Mouse (Mus musculus): ENCODE measurements around the gene Lrguk.

Gene Lrguk

GRCm38 (mm10) chr6:34171748-34172457 lies 142.7 kb downstream of the Lrguk start:
- no peak for TF ChIP-seq GATA4 (IDR thresholded peaks at IDR 0.05; ENCODE audit: insufficient replicate concordance, low read length)

GRCm38 (mm10) chr6:34173251-34173650 lies 144.0 kb downstream of the Lrguk start:
- no peak for TF ChIP-seq GATA4 (IDR thresholded peaks at IDR 0.05; ENCODE audit: insufficient replicate concordance, low read length)

GRCm38 (mm10) chr6:34174715-34175114 lies 145.5 kb downstream of the Lrguk start:
- no peak for TF ChIP-seq GATA4 (IDR thresholded peaks at IDR 0.05; ENCODE audit: insufficient replicate concordance, low read length)

- peak; percentile 34; the same call in 1 of the 2 replicates for TF ChIP-seq GATA4 (IDR thresholded peaks at IDR 0.05; ENCODE audit: insufficient replicate concordance, low read length)
These were observed 147.0 kb downstream of the Lrguk start for GRCm38 (mm10) chr6:34176111-34176863.

GRCm38 (mm10) chr6:34176864-34177247 lies 147.6 kb downstream of the Lrguk start, which contains the start of gene Slc35b4:
Gene Slc35b4, minus strand, starts transcription at chr6:34177111.
- no peak for TF ChIP-seq GATA4 (IDR thresholded peaks at IDR 0.05; ENCODE audit: insufficient replicate concordance, low read length)

- no peak for TF ChIP-seq GATA4 (IDR thresholded peaks at IDR 0.05; ENCODE audit: insufficient replicate concordance, low read length)
These were observed 149.8 kb downstream of the Lrguk start for GRCm38 (mm10) chr6:34179007-34179406.

- TF ChIP-seq GATA4 (IDR thresholded peaks at IDR 0.05; ENCODE audit: insufficient replicate concordance, low read length): no peak
These were observed 150.7 kb downstream of the Lrguk start for GRCm38 (mm10) chr6:34179911-34180310.

GRCm38 (mm10) chr6:34181961-34182360 lies 152.7 kb downstream of the Lrguk start:
- TF ChIP-seq GATA4 (IDR thresholded peaks at IDR 0.05; ENCODE audit: insufficient replicate concordance, low read length): no peak

- TF ChIP-seq GATA4 (IDR thresholded peaks at IDR 0.05; ENCODE audit: insufficient replicate concordance, low read length): no peak
These were observed 154.1 kb downstream of the Lrguk start for GRCm38 (mm10) chr6:34183326-34183725.
